Mouse (Mus musculus): ENCODE data around the gene Fam171a1.

DNA sequence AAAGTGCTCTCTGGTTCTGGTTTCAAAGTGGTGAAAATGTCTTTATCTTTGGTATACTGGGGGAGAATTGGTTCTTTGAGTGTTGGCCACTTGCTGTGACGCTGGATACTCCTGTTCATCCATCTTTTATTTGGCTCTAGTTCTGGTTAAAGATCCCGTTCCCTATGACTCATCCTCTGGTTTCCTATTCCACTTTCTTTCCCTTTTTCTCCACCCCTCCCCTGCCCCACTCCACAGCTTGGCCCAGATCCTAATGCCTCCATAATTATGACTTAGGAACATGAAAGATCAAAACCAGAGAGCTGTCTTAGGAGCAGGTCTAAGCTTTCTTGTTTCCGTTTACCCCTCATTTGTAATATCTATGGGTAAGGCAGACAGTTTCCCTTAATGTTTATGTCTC, 130.2 kb downstream of the Fam171a1 start:
- TF ChIP-seq CTCF (IDR thresholded peaks at IDR 0.05): no peak
- TF ChIP-seq EP300 (IDR thresholded peaks at IDR 0.05; ENCODE audit: insufficient read depth, low read depth, low read length): no peak
- no peak for TF ChIP-seq POLR2A (IDR thresholded peaks at IDR 0.05; ENCODE audit: insufficient read depth, low read depth, low read length)
